Mouse (Mus musculus) kidney, embryonic 16.5 days (tissue): ENCODE results near the gene Nde1. TPM values are rescaled to one million over a fixed set of nuclear protein-coding genes. Genes with fewer than 3 reads are reported as not detected.

Experiments used
- ATAC-seq: fragments of 200-750 bp; cut with Nextera tagmentation; 2 replicates; pipeline ENCODE4 v1.8.0; 2017; ENCODE audit warnings: moderate TSS enrichment; ENCODE audit not compliant: low FRiP score, low TSS enrichment
- H3K27ac ChIP-seq: fragments of 300-500 bp; sonication (generic); 2 replicates; pipeline ENCODE4 v1.5.1; 2014; ENCODE audit warnings: low read length
- H3K27me3 ChIP-seq: fragments of 300-500 bp; sonication (generic); 2 replicates; pipeline ENCODE4 v1.6.1; 2014; ENCODE audit warnings: low read length, control low read depth, mixed read lengths; ENCODE audit not compliant: insufficient read depth
- H3K36me3 ChIP-seq: fragments of 300-500 bp; sonication (generic); 2 replicates; pipeline ENCODE4 v1.6.1; 2014; ENCODE audit warnings: low read length, control low read depth, mixed read lengths; ENCODE audit not compliant: insufficient read depth
- H3K4me1 ChIP-seq: fragments of 300-500 bp; sonication (generic); 2 replicates; pipeline ENCODE4 v1.6.1; 2014; ENCODE audit warnings: low read length, control low read depth, mixed read lengths; ENCODE audit not compliant: insufficient read depth
- H3K4me2 ChIP-seq: fragments of 300-500 bp; sonication (generic); replicated peaks from 2 replicates; pipeline ENCODE4 v1.6.1; 2014; ENCODE audit warnings: low read depth, low read length
- H3K4me3 ChIP-seq: fragments of 300-500 bp; sonication (generic); 2 replicates; pipeline ENCODE4 v1.5.1; 2014; ENCODE audit warnings: mild to moderate bottlenecking, low read length
- H3K9ac ChIP-seq: fragments of 300-500 bp; sonication (generic); replicated peaks from 2 replicates; pipeline ENCODE4 v1.6.1; 2014; ENCODE audit warnings: low read length
- H3K9me3 ChIP-seq: fragments of 300-500 bp; sonication (generic); 2 replicates; pipeline ENCODE4 v1.6.1; 2016; ENCODE audit warnings: low read length, control low read depth
- WGBS: fragments of 180-500 bp; shearing (Covaris S2); extraction: QIAGEN DNeasy Blood & Tissue Kit; methylation state at CpG from one replicate; pipeline ENCODE4 v1.1.7; 2014; 5-methylcytosine and 5-hydroxymethylcytosine counted together
- polyA plus RNA-seq: library from polyadenylated mRNA; unstranded; fragments of >200 nt; fragmentation: Nextera tagmentation; extraction: Ambion mirVana; gene quantifications from 2 replicates; pipeline ENCODE4 v1.2.1, GENCODE M21; 2015

The Nde1 gene
- polyA plus RNA-seq = 129 and 134 TPM in 2 replicates

DNA sequence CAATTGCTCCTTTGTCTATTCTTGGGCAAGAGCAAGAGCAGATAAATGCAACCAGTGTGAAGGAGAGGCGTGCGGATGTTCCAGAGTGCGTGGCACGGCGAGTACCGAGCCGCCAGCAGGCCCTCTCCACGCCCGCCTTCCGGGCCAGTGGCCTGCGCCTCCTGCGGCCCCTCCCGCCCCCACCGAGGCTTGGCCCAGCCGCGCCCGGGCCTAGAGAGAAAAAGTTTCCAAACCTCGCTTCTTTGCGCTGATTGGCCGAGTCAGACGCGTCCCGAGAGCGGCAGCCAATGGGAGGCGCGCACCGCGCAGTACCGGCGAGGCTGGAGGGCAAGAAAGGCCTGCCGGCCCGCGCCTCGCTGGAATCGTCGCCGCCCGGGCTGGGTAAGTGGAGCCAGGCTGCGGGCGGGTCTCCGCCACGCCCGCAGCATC, at the start of gene Nde1, which contains the start of gene Marf1:
Nde1 (plus strand) TSS at position 288 of the 429 bp plus-strand sequence.
Marf1 (minus strand) TSS at position 364 of the 429 bp plus-strand sequence.
- H3K9me3 ChIP-seq = no peaks in the 10 kb centered on the region
- ATAC-seq = peak; percentile 91
- whole genome bisulfite sequencing = under 1% methylated on average over 40 of the region's 43 CpGs

GRCm38 (mm10) chr16:14117299-14117698, 45.8 kb upstream of the Nde1 start:
- Histone ChIP-seq H3K4me1 (no peaks in the 10 kb centered on the region), H3K27ac (no peak overlapping the region), H3K4me2 (no peak overlapping the region), H3K27me3 (no peaks in the 10 kb centered on the region), H3K9me3 (no peaks in the 10 kb centered on the region), H3K36me3 (peaks cover 62% of the 10 kb centered on the region), H3K9ac (no peak overlapping the region), H3K4me3 (no peak overlapping the region)
- ATAC-seq = no peak
- WGBS = 71% methylated on average over 2 of the region's 2 CpGs

More for the DNA sequence above, at the start of gene Nde1, which contains the start of gene Marf1:
- Histone ChIP-seq H3K36me3 (no peaks in the 10 kb centered on the region), H3K4me1 (peaks cover 29% of the 10 kb centered on the region), H3K4me2 (peak within 1 kb of the TSS; percentile 65), H3K27me3 (no peaks in the 10 kb centered on the region), H3K27ac (peak within 1 kb of the TSS; percentile 93), H3K9ac (peak within 1 kb of the TSS; percentile 76), H3K4me3 (peak within 1 kb of the TSS; percentile 63)

GRCm38 (mm10) chr16:14120941-14121340, 42.1 kb upstream of the Nde1 start:
- 89% methylated on average over 5 of the region's 5 CpGs for WGBS
- ATAC-seq = no peak
- no peaks in the 10 kb centered on the region for H3K9me3 ChIP-seq
- no peak overlapping the region for H3K9ac ChIP-seq
- no peak overlapping the region for H3K4me2 ChIP-seq
- no peak overlapping the region for H3K27ac ChIP-seq
- no peaks in the 10 kb centered on the region for H3K4me1 ChIP-seq
- no peaks in the 10 kb centered on the region for H3K27me3 ChIP-seq
- H3K4me3 ChIP-seq = no peak overlapping the region
- H3K36me3 ChIP-seq = peaks cover 70% of the 10 kb centered on the region

- no peak for ATAC-seq
- peaks cover 65% of the 10 kb centered on the region for H3K36me3 ChIP-seq
- 90% methylated on average over 7 of the region's 7 CpGs for WGBS
These were observed 41.5 kb upstream of the Nde1 start for GRCm38 (mm10) chr16:14121563-14121962.

GRCm38 (mm10) chr16:14122586-14122985, 40.5 kb upstream of the Nde1 start:
- no peaks in the 10 kb centered on the region for H3K9me3 ChIP-seq
- ATAC-seq = no peak
- H3K4me1 ChIP-seq = no peaks in the 10 kb centered on the region
- H3K36me3 ChIP-seq = peaks cover 59% of the 10 kb centered on the region
- no peak overlapping the region for H3K27ac ChIP-seq
- H3K9ac ChIP-seq = no peak overlapping the region
- no peak overlapping the region for H3K4me3 ChIP-seq
- H3K4me2 ChIP-seq = no peak overlapping the region
- no peaks in the 10 kb centered on the region for H3K27me3 ChIP-seq

More at GRCm38 (mm10) chr16:14121563-14121962, 41.5 kb upstream of the Nde1 start:
- Histone ChIP-seq H3K9me3 (no peaks in the 10 kb centered on the region), H3K4me2 (no peak overlapping the region), H3K27me3 (no peaks in the 10 kb centered on the region), H3K4me3 (no peak overlapping the region), H3K27ac (no peak overlapping the region), H3K9ac (no peak overlapping the region), H3K4me1 (no peaks in the 10 kb centered on the region)

DNA sequence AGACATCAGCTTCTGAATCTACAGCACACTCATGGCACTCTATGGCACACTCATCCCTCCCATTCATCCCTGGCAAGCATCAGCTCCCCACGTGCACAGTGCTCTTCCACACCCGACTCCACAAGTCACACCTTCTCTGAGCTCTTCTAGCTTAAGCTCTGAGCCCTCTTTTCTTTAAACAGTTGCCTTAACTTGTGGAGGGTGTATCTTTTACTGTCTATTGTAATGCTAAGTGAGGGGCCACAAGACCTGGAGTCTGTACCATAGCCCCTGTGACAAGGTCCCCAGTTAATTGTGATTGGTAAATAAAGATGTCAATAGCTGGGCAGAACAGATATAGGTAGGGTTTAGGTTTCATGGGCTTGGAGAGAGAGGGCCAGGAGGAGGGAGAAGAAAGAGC, 39.2 kb upstream of the Nde1 start:
- Histone ChIP-seq H3K9ac (no peak overlapping the region), H3K27me3 (no peaks in the 10 kb centered on the region), H3K9me3 (no peaks in the 10 kb centered on the region), H3K4me3 (no peak overlapping the region), H3K27ac (no peak overlapping the region), H3K4me1 (no peaks in the 10 kb centered on the region), H3K4me2 (no peak overlapping the region), H3K36me3 (peaks cover 55% of the 10 kb centered on the region)
- 88% methylated on average over 2 of the region's 2 CpGs for WGBS
- no peak for ATAC-seq

GRCm38 (mm10) chr16:14124709-14125108, 38.4 kb upstream of the Nde1 start:
- H3K4me3 ChIP-seq = no peak overlapping the region
- 94% methylated on average over 7 of the region's 7 CpGs for WGBS
- no peaks in the 10 kb centered on the region for H3K4me1 ChIP-seq
- no peak for ATAC-seq
- H3K36me3 ChIP-seq = peaks cover 61% of the 10 kb centered on the region
- H3K27me3 ChIP-seq = no peaks in the 10 kb centered on the region
- H3K27ac ChIP-seq = no peak overlapping the region
- H3K9ac ChIP-seq = no peak overlapping the region
- H3K4me2 ChIP-seq = no peak overlapping the region
- no peaks in the 10 kb centered on the region for H3K9me3 ChIP-seq

DNA sequence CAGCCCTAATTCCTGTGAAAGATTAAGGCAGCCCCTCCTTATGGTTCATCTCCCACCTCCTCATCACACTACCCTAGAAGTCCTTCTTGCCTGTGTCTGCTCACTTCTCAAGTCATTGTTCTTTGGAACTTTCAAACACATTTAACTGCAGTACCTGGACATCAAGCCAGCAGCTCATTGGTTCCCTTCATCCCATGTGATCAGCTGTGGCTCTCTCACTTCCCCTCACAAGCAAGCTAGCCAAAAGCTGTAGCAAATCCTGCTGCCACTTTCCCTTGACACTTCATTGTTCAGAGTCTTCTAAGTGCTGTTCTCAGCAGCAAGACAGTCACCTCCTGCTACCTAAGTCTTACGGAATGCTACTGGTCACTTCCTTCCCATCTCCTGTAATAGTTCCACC, 37.8 kb upstream of the Nde1 start:
- no peak for ATAC-seq
- no peaks in the 10 kb centered on the region for H3K27me3 ChIP-seq
- peaks cover 63% of the 10 kb centered on the region for H3K36me3 ChIP-seq
- H3K27ac ChIP-seq = no peak overlapping the region
- H3K4me2 ChIP-seq = no peak overlapping the region
- H3K4me1 ChIP-seq = no peaks in the 10 kb centered on the region
- H3K9me3 ChIP-seq = no peaks in the 10 kb centered on the region
- no peak overlapping the region for H3K9ac ChIP-seq
- WGBS = 85% methylated on average over 1 of the region's 1 CpGs
- no peak overlapping the region for H3K4me3 ChIP-seq

GRCm38 (mm10) chr16:14128977-14129376, 34.1 kb upstream of the Nde1 start:
- no peaks in the 10 kb centered on the region for H3K4me1 ChIP-seq
- H3K4me3 ChIP-seq = no peak overlapping the region
- H3K9me3 ChIP-seq = no peaks in the 10 kb centered on the region
- H3K36me3 ChIP-seq = peaks cover 54% of the 10 kb centered on the region
- no peaks in the 10 kb centered on the region for H3K27me3 ChIP-seq
- no peak overlapping the region for H3K4me2 ChIP-seq
- no peak overlapping the region for H3K9ac ChIP-seq
- H3K27ac ChIP-seq = no peak overlapping the region
- no peak for ATAC-seq

GRCm38 (mm10) chr16:14130796-14131195, 32.3 kb upstream of the Nde1 start:
- Histone ChIP-seq H3K36me3 (peaks cover 40% of the 10 kb centered on the region), H3K4me1 (no peaks in the 10 kb centered on the region), H3K4me2 (no peak overlapping the region), H3K27ac (no peak overlapping the region), H3K4me3 (no peak overlapping the region), H3K9ac (no peak overlapping the region), H3K9me3 (no peaks in the 10 kb centered on the region), H3K27me3 (no peaks in the 10 kb centered on the region)
- WGBS = 95% methylated on average over 7 of the region's 7 CpGs
- ATAC-seq = no peak
